Mouse (Mus musculus) gastrocnemius, postnatal 4 days (tissue): ENCODE measurements around the gene Lcn12. TPM values are rescaled to one million over a fixed set of nuclear protein-coding genes. Genes with fewer than 3 reads are reported as not detected.

ENCODE experiments used
- DNase-seq, 2 experiments: peaks; one replicate each; pipeline ENCODE4 v3.0.0; 2021 to 2022; ENCODE audit warnings: low spot score in 2 of 2, mixed read lengths in 2 of 2
- total RNA-seq, 2 experiments: library from RNA; stranded (reverse); gene quantifications; 2 replicates each; pipeline ENCODE4 v1.2.3; 2021

Lcn12 gene
- total RNA-seq, 2 experiments from 2014 or later = not detected

DNA sequence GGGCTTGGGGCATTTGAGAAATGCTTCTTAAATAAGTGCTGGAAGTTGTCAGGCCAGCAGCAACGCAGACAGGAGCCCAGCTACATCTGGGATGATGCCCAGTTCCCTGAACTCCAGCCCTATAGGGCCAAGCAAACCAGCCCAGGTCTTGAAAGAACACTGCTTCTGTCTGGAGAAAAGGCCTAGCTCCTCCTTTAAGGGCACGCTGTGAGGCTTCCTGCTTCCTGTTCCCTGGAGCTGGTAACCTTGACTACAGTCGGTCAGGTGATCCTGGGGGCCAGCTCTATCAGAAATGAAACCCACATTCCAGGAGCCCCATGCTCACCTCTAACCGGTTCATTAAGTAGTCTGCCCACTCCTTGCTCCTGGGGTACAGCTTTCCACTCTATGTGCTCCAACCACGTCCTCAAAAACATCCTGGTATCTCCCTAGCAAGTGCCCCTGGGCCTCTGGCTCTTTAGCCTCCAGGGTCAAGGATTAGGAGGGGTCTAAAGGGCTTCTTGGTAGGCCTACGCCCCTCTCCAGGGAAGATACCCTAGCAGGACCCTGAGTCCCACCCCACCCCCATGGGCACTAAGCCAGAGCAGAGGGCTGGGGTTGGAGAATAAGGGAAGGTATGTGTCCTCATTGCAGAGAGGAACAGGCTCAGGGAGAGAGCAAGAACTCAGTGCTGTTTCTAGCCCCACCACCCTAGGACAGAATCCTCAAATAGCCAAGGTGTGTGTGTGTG, 4.3 kb upstream of the Lcn12 start:
- no peak for DNase-seq

DNA sequence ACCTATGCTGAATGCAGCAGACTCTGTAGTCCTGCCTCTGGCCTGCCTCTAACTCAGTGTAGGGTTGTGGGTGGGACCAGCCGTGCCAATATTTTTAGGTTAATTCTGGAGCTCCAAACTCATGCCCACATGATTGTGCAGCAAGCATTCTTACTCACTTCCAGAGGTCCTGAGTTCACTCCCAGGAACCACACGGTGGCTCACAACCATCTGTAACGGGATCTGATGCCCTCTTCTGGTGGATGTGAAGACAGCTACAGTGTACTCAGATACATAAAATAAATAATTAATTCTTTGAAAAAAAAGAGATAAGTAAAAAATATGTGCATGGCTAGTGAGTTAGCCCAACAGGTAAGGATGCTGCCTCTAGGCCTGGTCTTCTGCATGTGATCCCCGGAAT, 2.8 kb upstream of the Lcn12 start:
- no peak for DNase-seq

DNA sequence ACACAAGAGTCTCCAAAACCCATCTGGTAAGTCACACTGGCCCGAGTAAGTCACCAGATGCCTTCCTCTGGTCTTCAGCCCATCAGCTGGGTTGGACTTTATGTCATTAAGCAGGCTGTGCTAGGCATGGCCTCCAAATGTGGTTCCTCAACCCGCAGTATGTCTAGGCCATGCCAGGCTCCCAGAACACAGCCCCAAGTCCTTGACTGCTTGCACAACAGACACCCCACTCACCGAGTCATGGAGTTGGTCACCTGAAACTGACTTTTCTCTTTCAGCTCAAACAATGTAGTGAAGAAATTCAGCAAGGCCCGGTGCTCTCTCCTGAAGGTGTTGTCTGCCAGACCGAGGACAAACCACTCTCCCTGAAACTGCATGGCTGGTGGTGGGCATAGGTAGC, 723 bp downstream of the Lcn12 start:
- DNase-seq = no peak

DNA sequence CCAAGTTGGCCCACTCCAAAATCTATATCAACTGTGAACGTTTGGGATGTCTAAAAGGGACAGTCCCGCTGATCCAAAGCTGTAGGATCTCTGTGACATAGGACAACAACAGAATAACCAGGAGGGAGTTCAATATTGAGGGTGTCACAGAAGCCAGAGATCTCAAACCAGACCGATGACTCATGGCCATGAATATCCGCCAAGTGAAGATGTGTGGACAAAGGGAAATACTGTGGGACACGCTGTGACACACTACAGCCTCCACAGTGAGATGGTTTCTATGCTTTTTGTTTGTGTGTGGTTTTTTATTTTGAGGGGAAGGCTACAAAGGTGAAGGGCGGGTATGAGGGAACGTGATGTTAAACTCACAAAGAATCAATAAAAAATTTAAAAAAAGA, 5.0 kb downstream of the Lcn12 start:
- DNase-seq = no peak

DNA sequence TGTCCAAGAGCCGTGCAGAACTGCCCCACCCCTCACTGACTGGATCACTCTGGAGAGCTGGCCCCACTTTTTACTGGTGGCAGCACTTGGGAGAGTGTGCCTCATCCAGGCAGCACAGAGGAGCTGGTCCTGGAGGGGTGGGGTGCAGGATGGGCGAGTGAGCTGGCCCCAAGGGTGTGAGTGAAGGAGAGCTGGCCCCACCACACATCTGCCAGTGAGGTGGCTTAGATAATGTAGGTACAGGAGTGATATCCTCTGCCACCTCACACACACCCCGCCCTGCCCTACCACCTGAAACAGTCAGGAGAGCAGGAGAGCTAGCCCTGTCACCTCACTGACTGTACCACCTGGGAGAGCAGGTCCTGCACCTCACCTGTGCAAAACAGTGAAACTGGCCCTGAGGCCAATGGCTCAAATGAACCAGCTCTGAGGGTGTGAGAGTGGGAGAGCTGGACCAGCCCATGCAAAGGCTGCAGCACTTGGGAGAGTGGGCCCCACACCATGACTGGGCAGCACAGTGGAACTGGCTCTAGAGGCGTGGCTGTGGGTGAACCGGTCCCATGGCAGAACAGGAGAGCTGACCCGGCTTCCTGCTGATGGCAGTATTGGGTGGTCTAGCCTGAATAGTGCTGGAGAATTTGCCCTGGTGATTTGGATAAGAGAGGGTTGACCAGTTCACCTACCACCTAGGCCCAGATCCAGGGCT, 5.6 kb downstream of the Lcn12 start:
- DNase-seq = no peak

DNA sequence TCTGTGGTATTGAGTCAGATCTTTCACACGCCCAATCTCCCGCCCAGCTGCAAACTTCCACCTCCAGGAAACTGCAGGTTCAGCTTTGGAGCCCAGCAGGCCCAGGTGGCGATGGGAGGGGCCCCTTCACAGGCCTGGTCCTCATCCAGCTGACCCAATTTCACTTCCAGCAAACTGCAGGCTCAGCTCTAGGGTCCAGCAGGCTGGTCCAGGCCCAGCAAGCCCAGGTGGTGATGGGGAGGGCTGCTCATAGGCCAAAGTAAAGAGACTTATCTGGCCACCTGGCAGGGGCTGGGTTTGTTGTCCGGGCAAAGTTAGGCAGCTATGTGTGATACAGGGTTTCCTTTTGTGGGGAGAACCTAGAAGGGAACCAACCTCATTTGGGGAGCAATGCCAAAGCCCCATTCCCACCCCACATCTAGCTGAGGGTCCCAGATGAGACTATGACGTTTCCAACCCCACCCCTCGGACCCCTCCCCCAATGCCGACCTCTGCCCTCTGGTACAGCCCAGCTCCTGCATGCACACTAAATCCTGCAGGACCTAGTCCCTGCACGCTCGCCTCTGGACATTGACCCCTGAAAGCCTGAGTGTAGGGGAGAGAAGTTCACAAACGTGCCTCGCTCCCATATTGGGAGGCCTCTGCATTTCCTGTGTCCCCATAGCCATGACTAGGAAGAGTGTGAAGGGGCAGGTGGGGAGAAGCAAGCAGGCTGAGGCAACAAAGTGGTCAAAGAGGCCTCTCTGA, 8.6 kb downstream of the Lcn12 start:
- no peak for DNase-seq

DNA sequence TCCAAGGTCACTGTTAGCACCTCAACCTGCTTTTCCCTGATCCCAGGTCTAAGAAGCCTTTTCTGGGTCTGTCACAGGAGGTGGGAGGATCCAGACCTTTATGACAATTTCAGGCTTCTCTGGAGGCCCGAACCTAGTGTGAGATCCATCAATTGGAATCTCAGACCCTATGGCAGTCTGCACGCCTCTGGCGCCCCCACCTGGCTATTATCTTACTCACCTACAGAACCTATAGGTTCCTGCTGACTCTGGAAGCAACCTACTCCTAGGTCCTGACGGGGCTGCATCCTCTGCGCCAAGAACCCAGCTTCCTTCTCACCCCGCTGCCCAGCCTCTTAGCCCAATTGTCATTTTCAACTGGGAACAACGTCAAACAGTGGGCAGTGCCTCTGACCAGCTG, 10.7 kb downstream of the Lcn12 start:
- DNase-seq = no peak

DNA sequence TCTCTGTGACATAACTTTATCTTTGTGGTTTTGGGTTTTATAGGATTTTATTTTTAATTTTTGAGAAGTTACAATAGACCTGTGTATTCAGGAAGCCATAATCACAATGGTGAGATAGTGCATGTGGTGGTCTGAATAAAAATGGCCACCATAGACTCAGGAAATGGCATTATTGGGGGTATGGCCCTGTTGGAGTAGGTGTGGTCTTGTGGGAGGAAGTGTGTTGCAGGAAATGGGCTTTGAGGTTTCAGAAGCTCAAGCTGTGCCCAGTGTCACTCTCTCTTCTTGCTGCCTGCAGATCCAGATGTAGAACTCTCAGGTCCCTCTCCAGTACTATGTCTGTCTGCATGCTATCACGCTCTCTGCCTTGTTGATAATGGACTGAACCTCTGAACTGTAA, 13.2 kb downstream of the Lcn12 start:
- DNase-seq = no peak

DNA sequence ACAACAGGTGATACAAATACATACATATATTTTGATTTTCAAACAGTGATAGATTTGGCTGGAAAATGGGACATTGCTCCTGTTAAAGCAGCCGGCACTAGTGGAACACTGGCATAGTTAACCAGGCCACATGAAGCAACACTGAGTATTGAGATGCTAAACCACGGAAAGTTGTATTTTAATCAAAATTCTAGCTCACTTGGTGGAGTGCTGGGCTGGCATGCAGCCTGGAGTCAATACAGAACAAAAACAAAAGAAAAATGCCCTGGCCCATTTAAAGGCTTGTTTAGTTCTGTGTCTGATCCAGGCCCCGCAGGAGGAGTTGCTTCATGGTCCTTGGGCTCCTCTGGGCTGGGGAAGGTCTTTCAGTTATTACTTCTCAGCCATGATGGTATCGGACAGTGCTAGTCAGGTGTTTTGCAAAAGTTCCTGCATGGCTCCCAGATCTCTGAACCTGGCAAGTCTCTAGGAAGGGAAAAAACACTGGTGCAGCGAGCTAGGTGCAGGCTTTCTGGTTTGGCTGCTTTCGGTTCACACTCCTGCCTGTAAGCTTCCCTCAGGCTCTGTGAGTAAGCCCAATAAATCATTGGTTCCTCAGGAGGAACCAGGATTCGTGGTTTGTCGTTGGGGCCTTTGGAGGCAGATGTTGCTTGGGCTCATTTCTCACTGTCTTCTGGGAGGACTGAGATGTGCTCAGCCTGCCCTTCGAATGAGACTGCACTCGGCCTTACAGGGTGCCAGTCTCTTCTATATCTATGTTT, 14.0 kb downstream of the Lcn12 start:
- no peak for DNase-seq

DNA sequence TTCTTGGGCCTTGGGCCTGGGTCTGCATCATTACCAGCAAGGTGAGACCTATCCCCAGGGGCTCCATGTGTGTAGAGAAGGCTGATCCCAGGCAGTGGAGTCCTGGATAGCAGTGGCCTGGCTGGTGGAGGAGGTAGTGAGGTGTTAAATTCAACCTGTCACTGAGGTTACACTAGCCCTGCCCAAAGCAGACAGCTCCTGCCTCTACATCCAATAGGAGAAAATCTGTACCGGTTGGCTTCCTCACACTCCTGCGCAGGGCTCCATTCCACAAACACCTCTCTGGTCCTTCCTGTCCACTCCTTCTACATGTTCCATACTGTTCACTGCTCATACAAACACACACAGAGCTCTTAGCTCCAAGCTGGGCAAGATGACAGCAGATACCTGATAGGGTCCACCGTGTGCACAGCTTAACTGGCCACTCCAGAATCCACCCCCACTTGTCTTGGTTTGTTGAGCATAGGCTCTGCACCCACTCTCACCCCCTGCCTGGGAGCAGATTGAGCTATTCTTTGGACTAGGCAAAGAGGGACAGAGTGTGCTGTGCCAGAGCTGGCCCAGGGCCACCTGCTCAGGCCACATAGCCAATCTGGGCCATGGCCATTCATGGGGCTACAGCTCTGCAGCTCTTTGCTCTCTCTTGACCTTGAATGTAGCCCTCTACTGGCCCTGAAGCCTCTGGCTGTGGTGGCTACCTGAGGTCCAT, 15.6 kb downstream of the Lcn12 start:
- no peak for DNase-seq

DNA sequence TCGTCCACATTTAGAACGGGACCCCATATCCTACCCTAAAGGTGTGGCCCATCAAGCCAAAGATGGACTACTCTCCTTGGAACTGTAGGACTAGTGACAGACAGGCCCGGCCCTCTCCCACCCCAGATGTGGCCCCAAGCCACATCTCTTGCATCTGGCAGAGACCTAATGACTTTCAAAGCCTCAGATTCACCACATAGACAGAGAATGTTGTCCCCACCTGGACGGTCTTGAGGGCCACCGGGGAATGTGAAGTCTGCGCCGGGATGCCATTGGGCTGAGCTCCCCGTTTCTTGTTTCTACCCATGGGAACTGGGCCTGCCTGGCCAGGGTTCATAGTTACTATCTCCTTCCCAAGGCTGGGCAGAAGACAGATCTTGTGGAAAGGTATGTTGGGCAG, 16.2 kb downstream of the Lcn12 start:
- DNase-seq = no peak

DNA sequence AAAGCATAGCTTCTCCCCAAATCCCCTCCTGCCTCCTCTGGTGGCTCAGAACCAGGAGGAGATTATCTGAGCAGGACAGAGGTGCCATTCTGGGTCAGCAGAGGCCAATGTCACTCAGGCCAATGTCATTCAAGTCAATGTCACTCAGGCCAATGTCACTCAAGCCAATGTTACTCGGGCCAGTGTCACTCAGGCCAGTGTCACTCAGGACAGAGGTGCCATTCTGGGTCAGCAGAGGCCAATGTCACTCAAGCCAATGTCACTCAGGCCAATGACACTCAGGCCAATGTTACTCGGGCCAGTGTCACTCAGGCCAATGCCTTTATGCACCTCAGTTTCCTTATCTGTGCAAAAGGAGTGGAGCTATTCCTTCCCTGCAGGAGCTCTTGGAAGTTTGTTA, 21.2 kb downstream of the Lcn12 start:
- DNase-seq = no peak

DNA sequence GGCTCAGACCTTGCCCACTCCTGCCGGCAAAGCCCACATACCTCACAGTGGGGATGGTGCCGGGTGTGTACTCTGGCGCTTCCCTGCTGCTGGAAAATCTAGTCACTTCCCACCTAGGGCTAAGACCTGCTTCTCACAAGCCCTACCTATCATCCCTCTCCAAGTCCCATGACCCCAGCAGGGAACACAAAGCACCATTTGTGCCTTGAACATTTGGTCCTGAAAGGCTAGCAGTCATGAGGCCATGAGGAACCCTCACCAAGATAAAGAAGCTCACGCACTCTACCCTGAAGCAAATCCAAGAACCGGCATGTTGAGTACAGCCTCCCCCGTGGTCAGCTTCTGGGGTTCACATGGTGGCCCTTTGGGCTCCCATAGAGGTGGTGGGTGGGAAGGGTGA, 23.7 kb downstream of the Lcn12 start, which contains the start of gene Ptgds:
Ptgds (minus strand) TSS at position 78 of the 400 bp plus-strand sequence.
- DNase-seq = no peak

DNA sequence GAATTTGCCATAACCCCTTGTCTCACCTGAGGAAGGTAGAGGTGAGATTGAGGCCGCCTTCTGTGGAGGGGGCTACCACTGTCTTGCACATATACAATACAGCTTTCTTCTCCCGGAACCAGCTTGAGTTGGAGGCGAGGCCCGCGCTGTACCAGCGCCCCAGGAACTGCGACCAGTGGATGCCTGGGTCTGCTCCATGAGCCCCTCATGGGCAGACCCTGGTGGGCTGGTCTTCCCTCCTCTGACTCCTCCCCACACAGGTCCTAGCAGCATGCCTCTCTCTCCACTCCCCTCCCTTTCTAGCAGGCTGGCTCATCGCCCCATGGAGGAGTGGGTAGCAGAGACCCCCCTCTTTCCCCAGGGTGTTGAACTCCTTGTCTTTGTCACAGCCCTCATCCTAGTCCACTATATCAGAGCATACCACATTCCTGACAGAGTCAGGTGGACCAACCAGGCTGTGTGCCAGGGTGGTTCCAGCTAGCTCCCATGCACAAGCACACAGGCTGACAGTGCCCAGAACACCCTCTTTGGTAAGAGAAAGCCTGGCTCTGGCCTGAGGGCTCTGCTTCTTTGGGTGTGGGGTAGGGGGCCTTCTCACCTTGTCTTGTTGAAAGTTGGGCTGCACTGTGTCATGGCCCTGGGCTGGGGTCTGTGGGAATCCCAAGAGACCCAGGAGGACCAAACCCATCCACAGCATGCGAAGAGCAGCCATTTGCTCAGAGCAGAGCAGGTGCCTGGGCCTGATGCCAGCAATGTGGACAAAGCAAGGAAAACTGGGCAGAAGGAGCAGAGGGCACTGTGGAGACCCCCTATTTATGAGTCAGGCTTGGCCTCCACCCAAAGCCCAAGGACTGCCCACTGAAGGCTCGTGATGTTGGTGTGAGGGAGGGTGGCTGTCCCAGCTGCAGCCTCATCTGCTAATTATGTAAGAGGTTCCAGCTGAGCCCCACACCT, 24.5 kb downstream of the Lcn12 start:
- DNase-seq = no peak

DNA sequence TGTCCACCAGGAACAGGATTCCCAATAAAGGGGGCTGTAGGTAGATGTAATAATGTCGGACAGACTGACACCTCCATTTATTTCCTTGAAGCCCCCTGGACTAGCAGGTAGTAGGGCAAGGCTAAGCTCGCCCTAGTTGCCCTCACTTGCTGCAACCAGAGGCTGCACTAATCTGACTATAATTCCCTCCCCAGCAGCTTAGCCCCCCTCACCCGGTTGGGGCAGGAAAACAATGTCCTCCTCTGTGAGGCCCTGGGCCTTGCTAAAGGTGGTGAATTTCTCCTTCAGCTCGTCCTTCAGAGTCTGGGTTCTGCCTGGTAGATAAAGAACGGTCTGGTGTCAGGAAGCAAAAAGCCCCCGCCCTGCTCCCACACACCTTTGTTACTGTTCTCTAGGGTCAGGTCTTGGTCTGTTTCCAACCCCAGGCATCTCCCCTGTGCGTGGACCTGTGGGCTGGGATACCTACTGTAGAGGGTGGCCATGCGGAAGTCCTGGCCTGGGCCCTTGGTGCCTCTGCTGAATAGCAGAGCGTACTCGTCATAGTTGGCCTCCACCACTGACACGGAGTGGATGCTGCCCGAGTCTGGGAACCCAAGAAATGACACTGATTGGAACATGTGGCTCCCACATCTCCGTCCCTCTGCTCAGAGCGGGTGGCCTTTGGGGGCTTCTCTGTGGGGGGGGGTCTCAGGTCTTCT, 26.0 kb downstream of the Lcn12 start:
- no peak for DNase-seq

DNA sequence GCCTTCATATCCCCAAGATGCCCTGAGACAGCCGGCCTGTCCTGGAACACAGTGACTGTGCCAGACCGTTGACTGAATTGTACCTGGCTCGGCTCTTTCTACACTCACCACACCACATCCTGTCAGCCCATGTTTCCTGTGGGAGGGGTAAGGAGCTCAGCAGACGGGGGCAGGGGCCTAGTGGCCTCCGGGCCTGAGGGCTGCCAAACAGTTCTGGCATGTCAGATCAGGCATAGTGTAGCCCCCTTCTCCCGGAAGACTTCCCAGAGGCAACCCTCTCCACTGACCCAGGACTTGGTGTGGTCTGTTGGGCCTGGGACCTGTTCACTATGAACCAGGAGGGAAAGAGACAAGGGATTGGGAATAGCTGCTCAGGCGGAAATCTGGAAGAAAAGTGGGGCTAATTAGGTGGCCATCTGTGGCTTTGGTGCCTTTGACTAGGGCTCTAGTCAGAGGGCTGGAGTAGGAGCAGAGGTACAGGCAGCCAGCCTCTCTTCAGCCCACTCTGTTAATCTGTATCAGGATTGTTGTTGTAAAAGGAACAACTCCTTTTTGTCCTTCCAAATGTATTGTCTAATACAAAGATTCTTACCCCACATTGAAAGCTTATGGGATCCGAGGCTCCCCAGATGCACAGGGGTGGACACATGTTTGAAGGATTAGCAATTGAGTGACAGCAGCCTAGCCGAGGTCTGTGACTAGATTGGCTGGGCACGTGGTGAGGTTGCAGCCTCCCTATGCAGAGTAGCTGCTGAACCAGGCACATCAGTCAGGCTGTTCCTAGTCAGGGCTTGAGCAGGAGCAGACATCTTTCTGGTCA, 27.7 kb downstream of the Lcn12 start:
- no peak for DNase-seq

DNA sequence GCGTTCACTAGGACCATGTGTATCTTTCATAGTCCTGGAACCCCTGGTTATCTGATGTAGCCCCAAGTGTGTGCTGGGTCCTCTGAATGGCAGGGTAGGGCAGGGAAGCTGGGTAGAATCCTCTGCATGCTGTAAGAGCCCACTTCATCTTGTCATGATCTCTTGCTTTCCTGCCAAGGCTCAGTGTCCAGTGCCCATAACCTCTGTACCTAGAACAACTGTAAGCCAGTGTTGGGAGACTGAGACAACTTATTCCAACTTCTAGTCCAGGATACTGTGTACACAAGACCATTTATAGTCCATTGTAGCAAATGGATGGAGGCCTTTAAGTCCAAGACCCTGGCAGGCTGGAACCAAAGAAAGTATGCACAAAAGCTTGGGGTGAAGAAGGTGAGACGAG, 28.5 kb downstream of the Lcn12 start:
- DNase-seq = no peak

DNA sequence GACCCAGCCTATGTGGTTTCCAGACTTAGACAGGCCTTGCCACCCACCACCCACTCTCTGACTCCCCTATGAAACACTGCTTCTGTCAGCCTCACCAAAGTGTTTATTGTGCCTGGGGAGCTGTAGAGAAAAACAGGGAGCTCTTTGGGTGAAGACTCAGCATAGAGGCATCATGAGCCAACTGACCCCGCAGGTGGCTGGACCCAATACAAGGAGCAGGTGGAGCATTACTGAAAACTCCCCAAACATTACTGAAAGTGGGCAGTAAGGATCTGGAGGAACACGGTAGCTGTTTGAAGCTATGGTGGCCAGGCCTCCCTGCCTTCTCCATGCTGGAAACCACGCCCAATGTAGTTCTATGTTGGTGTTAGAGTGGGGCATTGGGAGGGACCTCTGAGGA, 30.1 kb downstream of the Lcn12 start:
- DNase-seq = no peak
